9 mouse cellular contexts compared by ENCODE assay signal in the genomic region with DNA sequence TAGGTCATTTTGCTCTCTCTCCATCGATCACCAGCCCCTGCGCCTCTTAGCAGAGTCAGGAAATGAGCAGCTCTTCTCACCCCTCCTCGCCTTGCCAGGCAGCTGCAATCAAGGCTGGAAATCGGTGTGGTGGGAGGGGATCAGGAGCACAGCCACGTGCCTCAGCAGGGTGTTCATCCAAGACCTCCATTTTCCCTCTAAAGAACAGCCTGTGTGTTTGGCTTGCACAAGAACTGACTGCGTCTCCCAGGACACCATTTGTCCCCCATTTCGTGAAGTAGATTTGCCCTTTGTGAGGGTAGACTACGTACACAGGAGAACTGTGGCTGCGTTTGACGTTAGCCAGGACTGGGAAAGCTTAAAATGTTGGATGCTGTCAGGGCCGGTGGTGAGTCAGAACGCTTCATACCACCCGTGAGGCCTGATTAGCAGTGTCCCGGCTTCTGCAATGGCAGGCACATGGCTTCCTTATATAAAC. TPM values are rescaled to one million over a fixed set of nuclear protein-coding genes. Genes with fewer than 3 reads are reported as not detected.
DNase-seq lines count a peak whose midpoint lies in the region; ATAC-seq lines count a peak whose summit lies in the region.
"Had no signal": no experiment of that assay in that cellular context is flagged by ENCODE, and none has a peak within 500 bp of the region (broad histone marks: within the 10 kb centered on the region; RNA-seq: fewer than 3 reads in every experiment).

No protein-coding gene starts in this region.

- no peaks in the 10 kb centered on the region for H3K27me3 ChIP-seq in megakaryocyte, embryonic 14.5 days (replicated peaks)
- no peaks in the 10 kb centered on the region for H3K27me3 ChIP-seq in heart, embryonic 12.5 days (replicated peaks)
- peaks cover 3% of the 10 kb centered on the region for H3K27me3 ChIP-seq in midbrain, embryonic 12.5 days
- H3K27me3 ChIP-seq: liver, embryonic 15.5 days had no signal

- ATAC-seq in megakaryocyte, adult 5-6 weeks (ENCODE audit: poor library complexity, severe bottlenecking), result no peak
- 0 out of 2 replicates have a peak, but pooled peaks have one; percentile 23 for ATAC-seq in heart, embryonic 12.5 days (ENCODE audit: insufficient number of reproducible peaks, low FRiP score)
- 0 out of 2 replicates have a peak, but pooled peaks have one; percentile 52 for ATAC-seq in midbrain, embryonic 12.5 days (ENCODE audit: low FRiP score, low read depth)

- H3K36me3 ChIP-seq in megakaryocyte, embryonic 14.5 days (replicated peaks; ENCODE audit: low read length), result peaks cover 42% of the 10 kb centered on the region
- H3K36me3 ChIP-seq in heart, embryonic 12.5 days, result 0 out of 2 replicates have a peak, but pooled peaks cover 2% of the 10 kb centered on the region
- H3K36me3 ChIP-seq in midbrain, embryonic 12.5 days, result no peaks in the 10 kb centered on the region
- H3K36me3 ChIP-seq: liver, embryonic 15.5 days had no signal

- peak overlapping the region; percentile 63 for H3K27ac ChIP-seq in brown adipose tissue, adult 24 weeks (replicated peaks; ENCODE audit: low read depth, low read length)
- H3K27ac ChIP-seq in heart, embryonic 12.5 days (ENCODE audit: poor library complexity, severe bottlenecking), result peak overlapping the region; percentile 94
- H3K27ac ChIP-seq in midbrain, embryonic 12.5 days (replicated peaks), result peak overlapping the region; percentile 67
- H3K27ac ChIP-seq: liver, embryonic 15.5 days had no signal

- intact Hi-C loops in left cerebral cortex, postnatal 36 days (cut with DNase I), result loop anchor here (5.0 kb wide), 1 partner anchor 67 kb away; a partner anchor contains a TSS

- peaks cover 89% of the 10 kb centered on the region for H3K4me1 ChIP-seq in megakaryocyte, embryonic 14.5 days
- H3K4me1 ChIP-seq in brown adipose tissue, adult 24 weeks (ENCODE audit: control insufficient read depth, insufficient read depth, insufficient read length, low read length), result peaks cover 42% of the 10 kb centered on the region
- H3K4me1 ChIP-seq in heart, embryonic 12.5 days (replicated peaks), result peaks cover 81% of the 10 kb centered on the region
- peaks cover 51% of the 10 kb centered on the region for H3K4me1 ChIP-seq in midbrain, embryonic 12.5 days

- DNase-seq in left cerebral cortex, postnatal 36 days (ENCODE audit: low spot score in 2 of 2), result peak; percentile 23 to 44
- no peak for DNase-seq in natural killer cell, adult 2 months (ENCODE audit: low spot score in 2 of 2)
- no peak for DNase-seq in frontal cortex, postnatal 14 days (ENCODE audit: low spot score in 2 of 2)

- 8% methylated on average over 14 of the region's 14 CpGs for WGBS in heart, embryonic 12.5 days
- 37% methylated on average over 14 of the region's 14 CpGs for WGBS in midbrain, embryonic 12.5 days

- H3K9me3 ChIP-seq in megakaryocyte, embryonic 14.5 days, result no peaks in the 10 kb centered on the region
- H3K9me3 ChIP-seq in heart, embryonic 12.5 days (replicated peaks), result no peaks in the 10 kb centered on the region
- H3K9me3 ChIP-seq in midbrain, embryonic 12.5 days, result no peaks in the 10 kb centered on the region
- H3K9me3 ChIP-seq: liver, embryonic 15.5 days had no signal

- H3K9ac ChIP-seq in heart, embryonic 12.5 days, result peak overlapping the region; percentile 61
- no peak overlapping the region for H3K9ac ChIP-seq in midbrain, embryonic 12.5 days (replicated peaks)
- H3K9ac ChIP-seq: liver, embryonic 15.5 days had no signal

- peak overlapping the region; percentile 50 for H3K4me3 ChIP-seq in megakaryocyte, embryonic 14.5 days (replicated peaks)
- no peak overlapping the region for H3K4me3 ChIP-seq in brown adipose tissue, adult 24 weeks (ENCODE audit: insufficient read depth, low read depth, low read length)
- peak overlapping the region; percentile 11; the same call in 1 of the 2 replicates for H3K4me3 ChIP-seq in heart, embryonic 12.5 days
- H3K4me3 ChIP-seq in midbrain, embryonic 12.5 days, result no peak overlapping the region
- H3K4me3 ChIP-seq: liver, embryonic 15.5 days had no signal

- H3K4me2 ChIP-seq in heart, embryonic 12.5 days, result peak overlapping the region; percentile 56
- no peak overlapping the region for H3K4me2 ChIP-seq in midbrain, embryonic 12.5 days (replicated peaks)
- H3K4me2 ChIP-seq: liver, embryonic 15.5 days had no signal

RNA-seq across cellular contexts. Expression of a gene that starts 6.2 kb away (rescaled TPM):
- polyA plus RNA-seq in megakaryocyte, embryonic 14.5 days (2012; ENCODE audit: insufficient read depth, low replicate concordance), result 42.5 and 84.5 TPM in 2 replicates
- total RNA-seq in megakaryocyte, adult 5-6 weeks (2015), result 8.8 and 11.1 TPM in 2 replicates
- 7.6 and 7.7 TPM in 2 replicates for total RNA-seq in megakaryocyte, adult 5-6 weeks (2017)
- polyA plus RNA-seq in brown adipose tissue, adult 24 weeks (2012; ENCODE audit: insufficient read depth, insufficient read length, missing spikeins), result 29.2 and 37.5 TPM in 2 replicates
- 21.3 and 22.0 TPM in 2 replicates for polyA plus RNA-seq in heart, embryonic 12.5 days (2016; fragmentation: Nextera tagmentation; extraction: Ambion mirVana)
- 1 to 10 TPM; 6.0 to 7.7 TPM for total RNA-seq in left cerebral cortex, postnatal 36 days (2021)
- polyA plus RNA-seq in midbrain, embryonic 12.5 days (2016; fragmentation: Nextera tagmentation; extraction: Ambion mirVana), result 3.9 and 4.6 TPM in 2 replicates

Comparison
In these comparisons a context has a peak if more than half of its experiments do, and no peak if none do; other contexts are left out.
1. H3K4me3 ChIP-seq: peak in megakaryocyte, embryonic 14.5 days (single experiment) and heart, embryonic 12.5 days (single experiment); none in brown adipose tissue, adult 24 weeks (single experiment) and midbrain, embryonic 12.5 days (single experiment).
2. DNase-seq: peak in left cerebral cortex, postnatal 36 days (2 of 2); none in natural killer cell, adult 2 months (0 of 2) and frontal cortex, postnatal 14 days (0 of 2).
3. Peak in every context shown above with its lines, with median percentiles within 50 percentile points of each other: H3K27ac ChIP-seq.